ENCODE assay signal across 34 mouse cellular contexts in genomic region chr14:122041413-122041825, GRCm38 (mm10). TPM values are rescaled to one million over a fixed set of nuclear protein-coding genes. Genes with fewer than 3 reads are reported as not detected.
A peak's percentile ranks its signal among the peaks of the same experiment; 100 is the strongest.
DNase-seq lines count a peak whose midpoint lies in the region; ATAC-seq and TF ChIP-seq lines count a peak whose summit lies in the region.
"Had no signal": no experiment of that assay in that cellular context is flagged by ENCODE, and none has a peak within 500 bp of the region (broad histone marks: within the 10 kb centered on the region; RNA-seq: fewer than 3 reads in every experiment).

No protein-coding gene starts in this region.

- no peak for TF ChIP-seq RAD21 in CH12.LX (IDR thresholded peaks at IDR 0.05; ENCODE audit: low read depth, low read length)

- H3K36me3 ChIP-seq in CH12.LX (replicated peaks in 1 of 2; ENCODE audit: control insufficient read depth in 1 of 2, insufficient read depth in 1 of 2, low read length in 1 of 2) = no peaks in the 10 kb centered on the region
- H3K36me3 ChIP-seq: intestine, embryonic 15.5 days; stomach, embryonic 15.5 days had no signal

- in situ Hi-C loops in CH12.LX (cut with MboI; ENCODE audit: low pct_ligation_motif_present, low pct_unique_long_range_greater_than_20kb, low sequenced_read_pairs) = no loop called here

- H3K27me3 ChIP-seq in CH12.LX (replicated peaks) = no peaks in the 10 kb centered on the region
- H3K27me3 ChIP-seq: forebrain, embryonic 13.5 days; intestine, embryonic 15.5 days; stomach, embryonic 15.5 days had no signal

- peak; percentile 48 for ATAC-seq in megakaryocyte progenitor cell, adult 5-6 weeks (replicated peaks; ENCODE audit: poor library complexity)
- ATAC-seq: forebrain, embryonic 13.5 days; intestine, embryonic 15.5 days had no signal

- TF ChIP-seq CTCF in CH12.LX (conservative IDR thresholded peaks at IDR 0.05 in 1 of 2, IDR thresholded peaks at IDR 0.05 in 1 of 2; ENCODE audit: low read depth in 2 of 2, low read length in 2 of 2) = no peak

- H3K4me1 ChIP-seq in CH12.LX (ENCODE audit: control insufficient read depth in 1 of 2, insufficient read depth in 2 of 2) = peaks cover 5 to 22% of the 10 kb centered on the region in 2 experiments; a peak in 3 of 4 replicates
- H3K4me1 ChIP-seq: forebrain, embryonic 13.5 days; stomach, embryonic 15.5 days had no signal

- no peak for TF ChIP-seq EP300 in CH12.LX (IDR thresholded peaks at IDR 0.05; ENCODE audit: low read length)

- no peak overlapping the region for H3K4me3 ChIP-seq in CH12.LX (replicated peaks in 1 of 3; ENCODE audit: low read depth in 2 of 3, low read length in 2 of 3, poor library complexity in 1 of 3)
- H3K4me3 ChIP-seq: forebrain, embryonic 13.5 days; intestine, embryonic 15.5 days; stomach, embryonic 15.5 days had no signal

- dilution Hi-C loops in CH12.LX (cut with MboI; ENCODE audit: extremely low pct_ligation_motif_present, extremely low pct_unique_long_range_greater_than_20kb, low sequenced_read_pairs) = no loop called here

- H3K4me2 ChIP-seq in CH12.LX (ENCODE audit: insufficient read depth, low read depth, poor library complexity, severe bottlenecking) = no peak overlapping the region
- H3K4me2 ChIP-seq: forebrain, embryonic 13.5 days; heart, embryonic 11.5 days; hindbrain, embryonic 14.5 days; intestine, embryonic 15.5 days; lung, embryonic 14.5 days; stomach, embryonic 15.5 days had no signal

- H3K79me2 ChIP-seq in CH12.LX (replicated peaks; ENCODE audit: control insufficient read depth, extremely low read depth, insufficient read depth, poor library complexity, severe bottlenecking) = no peaks in the 10 kb centered on the region

- TF ChIP-seq POLR2A in CH12.LX (IDR thresholded peaks at IDR 0.05; ENCODE audit: low read depth, low read length) = no peak

- DNase-seq in CH12.LX (ENCODE audit: extremely low read depth) (no peak), MEL-GATA-1-ER (ENCODE audit: extremely low read depth, low read depth) (peak; percentile 66)
- peak; percentile 63 for DNase-seq in induced T-regulatory cell, adult 2 months (ENCODE audit: low read depth)
- no peak for DNase-seq in kidney, postnatal 14 days
- DNase-seq in lung, postnatal 25 days (ENCODE audit: low spot score) = no peak
- DNase-seq in gastrocnemius, postnatal 25 days = no peak
- DNase-seq: adrenal gland, adult 8-10 months; cerebellum, adult 2 months; cerebellum, postnatal 14 days; gastrocnemius, postnatal 14 days; heart, adult 18-20 months; heart, postnatal 36 days; kidney, adult 8-10 months; layer of hippocampus, postnatal 36 days; lung, embryonic 14.5 days; lung, postnatal 14 days; midbrain, embryonic 14.5 days; retina, postnatal 1 day; right cerebral cortex, postnatal 25 days had no signal

- H3K9ac ChIP-seq in CH12.LX (ENCODE audit: insufficient read depth, low read depth) = no peak overlapping the region
- H3K9ac ChIP-seq: forebrain, embryonic 13.5 days; hindbrain, embryonic 14.5 days; intestine, embryonic 15.5 days; lung, embryonic 14.5 days; stomach, embryonic 15.5 days had no signal

- no peak overlapping the region for H3K27ac ChIP-seq in CH12.LX (ENCODE audit: insufficient read depth, low read depth)
- H3K27ac ChIP-seq: forebrain, embryonic 13.5 days; hindbrain, embryonic 14.5 days; intestine, embryonic 15.5 days; kidney, postnatal 0 days; stomach, embryonic 15.5 days had no signal

- H3K9me3 ChIP-seq in CH12.LX (replicated peaks; ENCODE audit: low read length) = peaks cover 8% of the 10 kb centered on the region
- H3K9me3 ChIP-seq: forebrain, embryonic 13.5 days; intestine, embryonic 15.5 days; stomach, embryonic 15.5 days had no signal

TF ChIP-seq in CH12.LX, 34 proteins besides CTCF, POLR2A, EP300 and RAD21:
- TF ChIP-seq NELFE (IDR thresholded peaks at IDR 0.05; ENCODE audit: low read depth, low read length) = no peak
- TF ChIP-seq ETS1 (conservative IDR thresholded peaks at IDR 0.05; ENCODE audit: low read depth, low read length) = no peak
- TF ChIP-seq JUN (IDR thresholded peaks at IDR 0.05; ENCODE audit: insufficient read depth, low read depth, low read length) = no peak
- TF ChIP-seq ELF1 (IDR thresholded peaks at IDR 0.05; ENCODE audit: low read depth, low read length) = 0 out of 2 replicates have a peak, but pooled peaks have one; percentile 19
- TF ChIP-seq SIN3A (IDR thresholded peaks at IDR 0.05; ENCODE audit: low read length) = no peak

RNA-seq across cellular contexts. Expression of gene Timm8a2, which starts 6.9 kb away (rescaled TPM):
- not detected in 2 replicates for total RNA-seq in CH12.LX (2012; rRNA removed)
- total RNA-seq in CH12.LX (2014; rRNA removed) = not detected in 2 replicates
- polyA plus RNA-seq in CH12.LX (2012; ENCODE audit: insufficient read length, low read depth) = not detected in 2 replicates
- not detected in 2 replicates for total RNA-seq in megakaryocyte progenitor cell, adult 5-6 weeks (2015)
- not detected in 2 replicates for total RNA-seq in megakaryocyte progenitor cell, adult 5-6 weeks (2017)
- total RNA-seq in gastrocnemius, postnatal 25 days (2021) = not detected
- total RNA-seq: adrenal gland, adult 8-10 months; adrenal gland, postnatal 4 days; gastrocnemius, postnatal 14 days; heart, adult 18-20 months; heart, postnatal 36 days; liver, adult 2 months; monocyte, adult 5-6 weeks had no signal
- polyA plus RNA-seq: embryonic facial prominence, embryonic 11.5 days; forebrain, embryonic 13.5 days; heart, embryonic 11.5 days; heart, embryonic 16.5 days; hindbrain, embryonic 14.5 days; intestine, embryonic 15.5 days; kidney, postnatal 0 days; large intestine, adult 2 months; limb, embryonic 11.5 days; liver, adult 2 months; lung, embryonic 14.5 days; midbrain, embryonic 14.5 days; neural tube, embryonic 14.5 days; stomach, embryonic 15.5 days had no signal

Comparison
In these comparisons a context has a peak if more than half of its experiments do, and no peak if none do; other contexts are left out.
1. DNase-seq: peak in MEL-GATA-1-ER (single experiment) and induced T-regulatory cell, adult 2 months (single experiment); none in CH12.LX (single experiment), kidney, postnatal 14 days (single experiment), lung, postnatal 25 days (single experiment) and gastrocnemius, postnatal 25 days (single experiment).